Mouse (Mus musculus) G1E (cell line): Measurements from ENCODE around the gene Ccdc194.

Experiments
- CTCF ChIP-seq: IDR thresholded peaks from 2 replicates; pipeline ENCODE4 v1.5.1; 2012; ENCODE audit warnings: low read depth, low read length, inconsistent platforms, mixed read lengths
- GATA1 ChIP-seq: IDR thresholded peaks from 2 replicates; pipeline ENCODE4 v1.6.1; 2012; ENCODE audit warnings: borderline replicate concordance, low read length, inconsistent platforms, mixed read lengths

DNA sequence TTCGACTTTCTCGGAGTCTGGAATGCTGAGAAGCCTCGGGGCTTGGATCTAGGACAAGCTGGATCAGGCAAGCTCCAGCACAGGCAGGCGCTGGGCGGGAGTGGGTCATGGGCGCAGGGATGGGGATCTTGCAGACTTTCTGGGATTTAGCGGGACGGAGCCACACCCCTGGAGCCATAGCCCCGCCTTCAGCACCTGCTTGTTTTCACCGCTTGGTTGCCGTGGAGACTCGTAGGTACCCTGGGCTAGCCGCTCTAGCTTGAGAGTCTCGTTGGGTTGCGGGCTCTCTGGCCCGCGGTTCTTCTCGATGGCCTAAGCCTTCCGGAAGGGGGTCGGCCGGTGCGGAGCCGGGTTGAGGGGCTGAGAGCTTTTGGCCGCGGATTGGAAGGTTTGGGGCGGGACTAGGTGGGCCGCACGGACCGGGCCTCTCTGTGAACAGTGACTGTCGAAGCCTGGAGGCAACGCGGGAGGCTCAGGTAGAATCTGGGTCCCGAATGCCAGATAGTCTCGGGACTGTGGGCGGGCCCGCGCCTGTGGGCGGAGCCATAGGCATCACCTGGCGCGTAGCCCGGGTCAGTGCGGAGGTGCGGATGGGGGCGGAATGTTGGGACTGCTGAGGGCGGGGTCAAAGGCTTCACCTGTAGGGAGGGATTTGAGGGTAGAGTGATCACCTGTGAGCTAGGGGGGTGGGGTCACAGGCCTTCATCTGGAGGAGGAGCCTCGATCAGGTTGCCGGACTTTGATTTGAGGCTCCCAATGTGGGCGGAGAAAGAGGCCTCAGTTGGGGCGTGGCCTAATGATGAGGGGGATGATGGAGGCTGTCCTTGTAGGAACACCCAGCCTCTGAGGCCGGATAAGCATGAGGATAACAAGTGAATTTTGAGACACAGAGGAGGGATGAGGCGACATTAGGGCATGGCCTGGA lies 44.1 kb upstream of the Ccdc194 start:
- no peak for TF ChIP-seq GATA1
- TF ChIP-seq CTCF, result no peak
